11 mouse cellular contexts compared by ENCODE assay signal in genomic region chr11:55131077-55131742, GRCm38 (mm10). TPM values are rescaled to one million over a fixed set of nuclear protein-coding genes. Genes with fewer than 3 reads are reported as not detected.
DNase-seq lines count a peak whose midpoint lies in the region; ATAC-seq and TF ChIP-seq lines count a peak whose summit lies in the region.
"Had no signal": no experiment of that assay in that cellular context is flagged by ENCODE, and none has a peak within 500 bp of the region (broad histone marks: within the 10 kb centered on the region; RNA-seq: fewer than 3 reads in every experiment).

No protein-coding gene starts in this region.

- TF ChIP-seq CTCF in E14TG2a.4 (conservative IDR thresholded peaks at IDR 0.05; ENCODE audit: low read length), result no peak
- TF ChIP-seq CTCF in kidney, adult 2 months (conservative IDR thresholded peaks at IDR 0.05; ENCODE audit: insufficient read depth, insufficient read length, low read depth, low read length), result no peak

- H3K4me3 ChIP-seq in E14TG2a.4 (replicated peaks; ENCODE audit: low read length), result peak overlapping the region; percentile 39; the same call in 1 of the 2 replicates
- no peak overlapping the region for H3K4me3 ChIP-seq in liver, embryonic 15.5 days (replicated peaks)
- H3K4me3 ChIP-seq in kidney, adult 2 months (ENCODE audit: insufficient read depth, low read depth, low read length), result no peak overlapping the region
- H3K4me3 ChIP-seq: neural tube, embryonic 13.5 days had no signal

- no peaks in the 10 kb centered on the region for H3K36me3 ChIP-seq in E14TG2a.4 (ENCODE audit: insufficient read depth, low read length)
- H3K36me3 ChIP-seq in liver, embryonic 15.5 days (replicated peaks), result no peaks in the 10 kb centered on the region
- H3K36me3 ChIP-seq in kidney, adult 2 months (ENCODE audit: control insufficient read depth, insufficient read depth, low read length), result no peaks in the 10 kb centered on the region
- H3K36me3 ChIP-seq: neural tube, embryonic 13.5 days had no signal

- no peaks in the 10 kb centered on the region for H3K9me3 ChIP-seq in E14TG2a.4 (ENCODE audit: low read length)
- no peaks in the 10 kb centered on the region for H3K9me3 ChIP-seq in liver, embryonic 15.5 days (replicated peaks)
- H3K9me3 ChIP-seq: neural tube, embryonic 13.5 days had no signal

- ATAC-seq in liver, embryonic 15.5 days (ENCODE audit: insufficient read depth), result peak; percentile 72

- H3K9ac ChIP-seq in liver, embryonic 15.5 days, result no peak overlapping the region
- H3K9ac ChIP-seq: neural tube, embryonic 13.5 days had no signal

- H3K27ac ChIP-seq in liver, embryonic 15.5 days (replicated peaks), result 0 out of 2 replicates have a peak overlapping the region, but pooled peaks have one; percentile 14
- H3K27ac ChIP-seq in kidney, adult 2 months (ENCODE audit: insufficient read depth, low read depth, low read length), result no peak overlapping the region
- H3K27ac ChIP-seq: neural tube, embryonic 13.5 days had no signal

- no peak for TF ChIP-seq POLR2A in kidney, adult 2 months (IDR thresholded peaks at IDR 0.05; ENCODE audit: low read depth, low read length)

- 33% methylated on average over 11 of the region's 11 CpGs for WGBS in liver, embryonic 15.5 days (ENCODE audit: insufficient replicate concordance)
- WGBS in kidney, adult 2 months, result 89% methylated on average over 11 of the region's 11 CpGs

- no peaks in the 10 kb centered on the region for H3K27me3 ChIP-seq in E14TG2a.4 (ENCODE audit: insufficient read depth, low read length)
- H3K27me3 ChIP-seq in liver, embryonic 15.5 days, result no peaks in the 10 kb centered on the region
- H3K27me3 ChIP-seq in kidney, adult 2 months (replicated peaks; ENCODE audit: control insufficient read depth, insufficient read depth, low read length), result no peaks in the 10 kb centered on the region
- H3K27me3 ChIP-seq: neural tube, embryonic 13.5 days had no signal

- H3K4me2 ChIP-seq in liver, embryonic 15.5 days, result no peak overlapping the region
- H3K4me2 ChIP-seq: neural tube, embryonic 13.5 days had no signal

- DNase-seq in ZHBTc4 (ENCODE audit: low read depth, low spot score), result peak; percentile 91
- DNase-seq in spleen, postnatal 10 days (ENCODE audit: low spot score in 2 of 2), result peak; percentile 17 to 77
- DNase-seq in frontal cortex, postnatal 25 days (ENCODE audit: low spot score in 2 of 2), result no peak
- DNase-seq in kidney, postnatal 36 days, result no peak
- DNase-seq in frontal cortex, postnatal 14 days (ENCODE audit: low spot score in 2 of 2), result no peak
- no peak for DNase-seq in kidney, adult 2 months

- peaks cover 61% of the 10 kb centered on the region for H3K4me1 ChIP-seq in E14TG2a.4 (replicated peaks; ENCODE audit: low read depth, low read length)
- peaks cover 13% of the 10 kb centered on the region for H3K4me1 ChIP-seq in liver, embryonic 15.5 days (replicated peaks)
- no peaks in the 10 kb centered on the region for H3K4me1 ChIP-seq in kidney, adult 2 months (ENCODE audit: control insufficient read depth, insufficient read depth, low read length)
- H3K4me1 ChIP-seq: neural tube, embryonic 13.5 days had no signal

RNA-seq across cellular contexts. Expression of gene Slc36a3, which starts 20.3 kb away (rescaled TPM):
- not detected in 2 replicates for polyA plus RNA-seq in liver, embryonic 15.5 days (2015; fragmentation: Nextera tagmentation; extraction: Ambion mirVana)
- 0.04 and 0.11 TPM in 2 replicates for polyA plus RNA-seq in kidney, adult 2 months (2012; rRNA removed)
- polyA plus RNA-seq: brain, embryonic 14.5 days; forebrain, embryonic 11.5 days; neural tube, embryonic 13.5 days had no signal

RNA-seq across cellular contexts. Expression of gene Gm2a, which starts 33.3 kb away (rescaled TPM):
- 22.4 and 26.8 TPM in 2 replicates for polyA plus RNA-seq in liver, embryonic 15.5 days (2015; fragmentation: Nextera tagmentation; extraction: Ambion mirVana)
- 216 TPM in 2 replicates for polyA plus RNA-seq in kidney, adult 2 months (2012; rRNA removed)

RNA-seq across cellular contexts. Expression of gene Ccdc69, which starts 53.3 kb away (rescaled TPM):
- 1.3 and 1.4 TPM in 2 replicates for polyA plus RNA-seq in liver, embryonic 15.5 days (2015; fragmentation: Nextera tagmentation; extraction: Ambion mirVana)
- 1.6 and 2.0 TPM in 2 replicates for polyA plus RNA-seq in kidney, adult 2 months (2012; rRNA removed)

RNA-seq across cellular contexts. Expression of gene Slc36a2, which starts 53.7 kb away (rescaled TPM):
- polyA plus RNA-seq in liver, embryonic 15.5 days (2015; fragmentation: Nextera tagmentation; extraction: Ambion mirVana), result 27.3 and 33.2 TPM in 2 replicates
- 35.4 and 36.9 TPM in 2 replicates for polyA plus RNA-seq in kidney, adult 2 months (2012; rRNA removed)
- polyA plus RNA-seq: forebrain, embryonic 11.5 days had no signal

Comparison
In these comparisons a context has a peak if more than half of its experiments do, and no peak if none do; other contexts are left out.
1. DNase-seq: peak in ZHBTc4 (single experiment) and spleen, postnatal 10 days (2 of 2); none in frontal cortex, postnatal 25 days (0 of 2), kidney, postnatal 36 days (0 of 2), frontal cortex, postnatal 14 days (0 of 2) and kidney, adult 2 months (single experiment).